Mouse (Mus musculus) limb, embryonic 14.5 days (tissue): ENCODE measurements around the gene Pkp4. TPM values are rescaled to one million over a fixed set of nuclear protein-coding genes. Genes with fewer than 3 reads are reported as not detected.

Experiments
- ATAC-seq: fragments of 200-750 bp; cut with Nextera tagmentation; 2 replicates; pipeline ENCODE4 v1.8.0; 2017; ENCODE audit warnings: low read depth, moderate number of reproducible peaks, moderate TSS enrichment; ENCODE audit not compliant: low FRiP score
- DNase-seq: peaks from one replicate; pipeline ENCODE4 v3.0.0-alpha.2; 2015; ENCODE audit warnings: low spot score
- H3K27ac ChIP-seq: fragments of 300-500 bp; sonication (generic); replicated peaks from 2 replicates; pipeline ENCODE4 v1.5.1; 2014; ENCODE audit warnings: low read depth, mild to moderate bottlenecking, low read length, moderate library complexity, mixed read lengths
- H3K27me3 ChIP-seq: fragments of 300-500 bp; sonication (generic); 2 replicates; pipeline ENCODE4 v1.6.1; 2014; ENCODE audit warnings: low read length, mixed read lengths; ENCODE audit not compliant: control insufficient read depth, insufficient read depth
- H3K36me3 ChIP-seq: fragments of 300-500 bp; sonication (generic); 2 replicates; pipeline ENCODE4 v1.6.1; 2014; ENCODE audit warnings: mild to moderate bottlenecking, low read length, moderate library complexity, mixed read lengths; ENCODE audit not compliant: control insufficient read depth, insufficient read depth
- H3K4me1 ChIP-seq: fragments of 300-500 bp; sonication (generic); 2 replicates; pipeline ENCODE4 v1.6.1; 2014; ENCODE audit warnings: antibody characterized with exemption, low read length, mixed read lengths; ENCODE audit not compliant: control insufficient read depth, insufficient read depth
- H3K4me2 ChIP-seq: fragments of 300-500 bp; sonication (generic); replicated peaks from 2 replicates; pipeline ENCODE4 v1.6.1; 2014; ENCODE audit warnings: low read depth, mild to moderate bottlenecking, low read length, moderate library complexity; ENCODE audit not compliant: severe bottlenecking
- H3K4me3 ChIP-seq: fragments of 300-500 bp; sonication (generic); replicated peaks from 2 replicates; pipeline ENCODE4 v1.5.1; 2014; ENCODE audit warnings: low read length
- H3K9ac ChIP-seq: fragments of 300-500 bp; sonication (generic); 2 replicates; pipeline ENCODE4 v1.6.1; 2014; ENCODE audit warnings: mild to moderate bottlenecking, low read depth, low read length, moderate library complexity; ENCODE audit not compliant: severe bottlenecking
- H3K9me3 ChIP-seq: fragments of 300-500 bp; sonication (generic); 2 replicates; pipeline ENCODE4 v1.6.1; 2016; ENCODE audit warnings: low read length; ENCODE audit not compliant: control insufficient read depth
- POLR2A ChIP-seq: fragments of 200-500 bp; IDR thresholded peaks from 2 replicates; pipeline ENCODE4 v1.8.0; 2012; ENCODE audit warnings: inconsistent platforms, mild to moderate bottlenecking, moderate library complexity, borderline replicate concordance; ENCODE audit not compliant: insufficient read depth, insufficient read length; ENCODE audit errors: extremely low read depth
- WGBS: fragments of 180-500 bp; shearing (Covaris S2); extraction: QIAGEN DNeasy Blood & Tissue Kit; methylation state at CpG from one replicate; pipeline ENCODE4 v1.1.7; 2014; 5-methylcytosine and 5-hydroxymethylcytosine counted together
- polyA plus RNA-seq, 2 experiments: library from polyadenylated mRNA; depleted of rRNA in 1 of 2; stranded (reverse) in 1 of 2; unstranded in 1 of 2; fragments of >200 nt; fragmentation: Nextera tagmentation in 1 of 2; extraction: Ambion mirVana in 1 of 2; gene quantifications; 2 replicates each; pipeline versions ENCODE4 v1.2.1 to v1.2.3; 2012 to 2014

The Pkp4 gene
- polyA plus RNA-seq, 2 experiments = 31.3 to 48.7 TPM

- Histone ChIP-seq H3K4me1 (no peaks in the 10 kb centered on the region), H3K9me3 (no peaks in the 10 kb centered on the region), H3K36me3 (peaks cover 44% of the 10 kb centered on the region), H3K4me3 (no peak overlapping the region), H3K27ac (no peak overlapping the region), H3K27me3 (no peaks in the 10 kb centered on the region), H3K4me2 (no peak overlapping the region), H3K9ac (no peak overlapping the region)
- DNase-seq (no peak), ATAC-seq (no peak)
- WGBS = 95% methylated on average over 19 of the region's 19 CpGs
- no peak for TF ChIP-seq POLR2A
Measured at GRCm38 (mm10) chr2:59308055-59308454, 147.4 kb downstream of the Pkp4 start.

GRCm38 (mm10) chr2:59313293-59313692, 152.6 kb downstream of the Pkp4 start:
- Histone ChIP-seq H3K36me3 (peaks cover 22% of the 10 kb centered on the region), H3K27me3 (no peaks in the 10 kb centered on the region), H3K9ac (no peak overlapping the region), H3K4me3 (no peak overlapping the region), H3K4me2 (no peak overlapping the region), H3K9me3 (peaks cover 1% of the 10 kb centered on the region), H3K27ac (no peak overlapping the region), H3K4me1 (no peaks in the 10 kb centered on the region)
- no peak for ATAC-seq
- DNase-seq = no peak
- WGBS = 83% methylated on average over 6 of the region's 6 CpGs
- no peak for TF ChIP-seq POLR2A

- ATAC-seq (no peak), DNase-seq (no peak)
- no peak for TF ChIP-seq POLR2A
- Histone ChIP-seq H3K9ac (no peak overlapping the region), H3K27me3 (no peaks in the 10 kb centered on the region), H3K4me3 (no peak overlapping the region), H3K4me1 (no peaks in the 10 kb centered on the region), H3K9me3 (peaks cover 12% of the 10 kb centered on the region), H3K27ac (no peak overlapping the region), H3K4me2 (no peak overlapping the region), H3K36me3 (peaks cover 37% of the 10 kb centered on the region)
- 100% methylated on average over 1 of the region's 1 CpGs for WGBS
Measured at GRCm38 (mm10) chr2:59318631-59319030, 158.0 kb downstream of the Pkp4 start.

GRCm38 (mm10) chr2:59327946-59328345, 167.3 kb downstream of the Pkp4 start:
- no peak for ATAC-seq
- H3K4me2 ChIP-seq = no peak overlapping the region
- no peak for DNase-seq
- no peaks in the 10 kb centered on the region for H3K4me1 ChIP-seq
- no peak overlapping the region for H3K27ac ChIP-seq
- H3K9ac ChIP-seq = no peak overlapping the region
- WGBS = 94% methylated on average over 5 of the region's 5 CpGs
- H3K27me3 ChIP-seq = no peaks in the 10 kb centered on the region
- TF ChIP-seq POLR2A = no peak
- no peak overlapping the region for H3K4me3 ChIP-seq
- H3K36me3 ChIP-seq = peaks cover 9% of the 10 kb centered on the region; the same call in 1 of the 2 replicates
- H3K9me3 ChIP-seq = no peaks in the 10 kb centered on the region

- no peak overlapping the region for H3K4me3 ChIP-seq
- no peak overlapping the region for H3K9ac ChIP-seq
- DNase-seq = no peak
- no peaks in the 10 kb centered on the region for H3K27me3 ChIP-seq
- 82% methylated on average over 9 of the region's 9 CpGs for WGBS
- no peaks in the 10 kb centered on the region for H3K4me1 ChIP-seq
- H3K4me2 ChIP-seq = no peak overlapping the region
- no peak for TF ChIP-seq POLR2A
- no peak overlapping the region for H3K27ac ChIP-seq
- H3K9me3 ChIP-seq = no peaks in the 10 kb centered on the region
- ATAC-seq = no peak
- peaks cover 12% of the 10 kb centered on the region; the same call in 1 of the 2 replicates for H3K36me3 ChIP-seq
Measured at GRCm38 (mm10) chr2:59331093-59331492, 170.4 kb downstream of the Pkp4 start.

- DNase-seq (no peak), ATAC-seq (no peak)
- WGBS = 85% methylated on average over 4 of the region's 4 CpGs
- Histone ChIP-seq H3K9ac (no peak overlapping the region), H3K27ac (no peak overlapping the region), H3K27me3 (no peaks in the 10 kb centered on the region), H3K4me1 (no peaks in the 10 kb centered on the region), H3K4me3 (no peak overlapping the region), H3K4me2 (no peak overlapping the region), H3K36me3 (peaks cover 13% of the 10 kb centered on the region; the same call in 1 of the 2 replicates), H3K9me3 (no peaks in the 10 kb centered on the region)
- no peak for TF ChIP-seq POLR2A
Measured at GRCm38 (mm10) chr2:59332523-59332922, 171.9 kb downstream of the Pkp4 start.
